Mouse (Mus musculus): ENCODE data around the gene Rasgef1c. TPM values are rescaled to one million over a fixed set of nuclear protein-coding genes. Genes with fewer than 3 reads are reported as not detected.
A peak's percentile ranks its signal among the peaks of the same experiment; 100 is the strongest.

Rasgef1c gene
- total and polyA plus RNA-seq, 2 experiments from 2014 or later: 30.8 to 36.1 TPM

GRCm38 (mm10) chr11:49872779-49873178 is 28.9 kb upstream of the Rasgef1c start:
- Histone ChIP-seq H3K4me2 (ENCODE audit: low read depth) (no peak overlapping the region), H3K27me3 (ENCODE audit: insufficient read depth, low read length) (no peaks in the 10 kb centered on the region), H3K4me3 (ENCODE audit: low read depth, low read length) (no peak overlapping the region), H3K27ac (ENCODE audit: low read depth, low read length) (no peak overlapping the region), H3K9ac (no peak overlapping the region), H3K9me3 (ENCODE audit: low read length) (no peaks in the 10 kb centered on the region), H3K36me3 (ENCODE audit: insufficient read depth) (peaks cover 46% of the 10 kb centered on the region), H3K4me1 (ENCODE audit: insufficient read depth) (no peaks in the 10 kb centered on the region)
- no peak for DNase-seq
- WGBS: 94% methylated on average over 6 of the region's 6 CpGs
- ATAC-seq: no peak
- no peak for TF ChIP-seq CTCF (IDR thresholded peaks at IDR 0.05; ENCODE audit: low read depth)

DNA sequence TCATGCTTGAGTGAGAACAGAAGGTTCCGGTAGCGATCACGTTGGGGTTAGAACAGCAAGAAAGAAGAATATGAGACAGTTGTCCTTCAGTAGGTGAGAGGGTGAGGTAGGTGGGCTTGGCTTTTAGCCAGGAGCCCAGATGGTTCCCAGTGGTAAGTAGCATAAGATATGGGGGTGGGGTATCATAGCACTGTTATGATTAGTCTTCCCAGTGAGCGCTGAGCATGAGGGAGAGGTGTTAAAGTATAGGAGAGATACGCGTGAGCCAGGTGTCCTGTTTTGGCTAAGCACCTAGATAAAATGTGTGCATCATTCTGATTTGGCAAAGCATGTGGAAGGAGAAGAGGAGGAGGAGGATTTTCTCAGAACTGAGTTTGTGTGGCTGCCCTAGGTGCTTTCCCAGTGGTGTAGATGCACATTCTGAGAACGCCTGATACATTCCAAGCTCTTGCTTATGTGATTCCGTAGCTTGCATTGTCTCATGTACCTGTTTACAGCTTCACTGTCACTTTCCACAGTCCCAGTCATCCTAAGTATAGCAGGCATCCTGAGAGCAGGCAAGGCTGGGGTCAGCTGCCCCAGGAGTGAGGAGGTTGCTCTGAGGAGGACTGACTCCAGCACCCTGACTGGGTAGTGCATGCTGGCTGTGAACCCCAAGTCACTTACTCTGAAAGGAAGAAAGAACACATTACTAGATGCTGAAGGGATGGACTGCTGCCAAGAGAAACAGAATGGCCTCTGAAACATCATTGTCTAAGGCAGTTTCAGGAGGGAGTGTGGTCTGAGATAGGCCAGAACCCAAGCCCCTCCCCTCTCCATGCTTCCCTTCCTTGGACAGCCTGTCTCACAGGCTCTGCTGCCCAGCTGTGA is 24.5 kb upstream of the Rasgef1c start:
- Histone ChIP-seq H3K9me3 (ENCODE audit: low read length) (no peaks in the 10 kb centered on the region), H3K27me3 (ENCODE audit: insufficient read depth, low read length) (no peaks in the 10 kb centered on the region), H3K36me3 (ENCODE audit: insufficient read depth) (peaks cover 52% of the 10 kb centered on the region), H3K27ac (ENCODE audit: low read depth, low read length) (no peak overlapping the region), H3K4me2 (ENCODE audit: low read depth) (no peak overlapping the region), H3K9ac (no peak overlapping the region), H3K4me3 (ENCODE audit: low read depth, low read length) (no peak overlapping the region), H3K4me1 (ENCODE audit: insufficient read depth) (no peaks in the 10 kb centered on the region)
- DNase-seq: peak; percentile 18
- ATAC-seq: no peak
- WGBS: 64% methylated on average over 8 of the region's 8 CpGs
- no peak for TF ChIP-seq CTCF (IDR thresholded peaks at IDR 0.05; ENCODE audit: low read depth)

DNA sequence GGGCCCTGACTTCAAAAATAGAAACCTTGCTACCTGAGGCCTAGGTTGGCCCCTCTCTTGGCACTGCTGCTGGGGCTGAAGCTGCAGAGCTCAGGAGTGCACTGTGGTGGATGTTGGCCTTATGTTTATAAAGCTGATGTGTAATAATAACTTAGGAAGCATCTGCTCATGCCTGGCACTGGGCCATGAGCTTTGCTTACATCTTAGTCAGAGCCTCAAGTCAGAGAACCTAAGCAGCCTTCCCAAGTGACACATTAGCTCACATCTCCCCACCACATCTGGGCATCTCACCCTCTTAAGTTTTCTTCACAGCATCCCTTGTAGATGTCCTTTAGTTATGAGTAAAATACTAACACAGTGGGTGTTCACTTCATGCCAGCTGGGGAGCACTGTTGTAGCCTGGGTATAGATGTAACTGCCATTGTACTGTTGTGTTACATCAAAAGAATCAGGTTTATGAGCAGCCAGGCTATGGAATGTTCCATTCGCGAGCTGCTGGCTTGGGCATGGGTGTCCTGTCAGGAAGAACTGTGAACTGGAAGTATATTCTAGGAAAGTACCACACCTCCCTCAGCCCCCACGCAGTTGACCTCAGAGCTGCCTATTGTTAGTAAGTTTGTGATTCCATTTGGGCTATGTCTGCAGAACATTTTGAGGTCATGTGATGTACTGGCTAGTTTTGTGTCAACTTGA is 21.5 kb upstream of the Rasgef1c start:
- no peak for ATAC-seq
- peaks cover 53% of the 10 kb centered on the region for H3K36me3 ChIP-seq (ENCODE audit: insufficient read depth)
- H3K27ac ChIP-seq (ENCODE audit: low read depth, low read length): no peak overlapping the region
- H3K27me3 ChIP-seq (ENCODE audit: insufficient read depth, low read length): no peaks in the 10 kb centered on the region
- H3K4me3 ChIP-seq (ENCODE audit: low read depth, low read length): no peak overlapping the region
- no peak for TF ChIP-seq CTCF (IDR thresholded peaks at IDR 0.05; ENCODE audit: low read depth)
- DNase-seq: no peak
- H3K9me3 ChIP-seq (ENCODE audit: low read length): no peaks in the 10 kb centered on the region
- 90% methylated on average over 3 of the region's 3 CpGs for WGBS
- H3K9ac ChIP-seq: no peak overlapping the region
- H3K4me1 ChIP-seq (ENCODE audit: insufficient read depth): no peaks in the 10 kb centered on the region
- no peak overlapping the region for H3K4me2 ChIP-seq (ENCODE audit: low read depth)

- DNase-seq (no peak), ATAC-seq (no peak)
These were observed 18.2 kb upstream of the Rasgef1c start for GRCm38 (mm10) chr11:49883394-49883793.

GRCm38 (mm10) chr11:49888469-49888868 is 13.2 kb upstream of the Rasgef1c start:
- no peak for TF ChIP-seq CTCF (IDR thresholded peaks at IDR 0.05; ENCODE audit: low read depth)
- Histone ChIP-seq H3K4me2 (ENCODE audit: low read depth) (no peak overlapping the region), H3K27ac (ENCODE audit: low read depth, low read length) (no peak overlapping the region), H3K27me3 (ENCODE audit: insufficient read depth, low read length) (no peaks in the 10 kb centered on the region), H3K9ac (no peak overlapping the region), H3K4me3 (ENCODE audit: low read depth, low read length) (no peak overlapping the region), H3K4me1 (ENCODE audit: insufficient read depth) (no peaks in the 10 kb centered on the region), H3K36me3 (ENCODE audit: insufficient read depth) (peaks cover 36% of the 10 kb centered on the region), H3K9me3 (ENCODE audit: low read length) (no peaks in the 10 kb centered on the region)
- DNase-seq (no peak), ATAC-seq (no peak)
- WGBS: 86% methylated on average over 5 of the region's 5 CpGs

More at GRCm38 (mm10) chr11:49883394-49883793, 18.2 kb upstream of the Rasgef1c start:
- Histone ChIP-seq H3K9me3 (ENCODE audit: low read length) (no peaks in the 10 kb centered on the region), H3K4me1 (ENCODE audit: insufficient read depth) (no peaks in the 10 kb centered on the region), H3K27me3 (ENCODE audit: insufficient read depth, low read length) (no peaks in the 10 kb centered on the region), H3K4me3 (ENCODE audit: low read depth, low read length) (no peak overlapping the region), H3K36me3 (ENCODE audit: insufficient read depth) (peaks cover 60% of the 10 kb centered on the region), H3K4me2 (ENCODE audit: low read depth) (no peak overlapping the region), H3K27ac (ENCODE audit: low read depth, low read length) (no peak overlapping the region), H3K9ac (no peak overlapping the region)
- 97% methylated on average over 3 of the region's 3 CpGs for WGBS
- no peak for TF ChIP-seq CTCF (IDR thresholded peaks at IDR 0.05; ENCODE audit: low read depth)

- Histone ChIP-seq H3K9ac (no peak overlapping the region), H3K36me3 (ENCODE audit: insufficient read depth) (peaks cover 12% of the 10 kb centered on the region; the same call in 1 of the 2 replicates), H3K9me3 (ENCODE audit: low read length) (no peaks in the 10 kb centered on the region), H3K27ac (ENCODE audit: low read depth, low read length) (no peak overlapping the region), H3K4me3 (ENCODE audit: low read depth, low read length) (no peak overlapping the region), H3K4me1 (ENCODE audit: insufficient read depth) (no peaks in the 10 kb centered on the region), H3K27me3 (ENCODE audit: insufficient read depth, low read length) (no peaks in the 10 kb centered on the region), H3K4me2 (ENCODE audit: low read depth) (no peak overlapping the region)
- no peak for ATAC-seq
- WGBS: 87% methylated on average over 5 of the region's 5 CpGs
- DNase-seq: no peak
- TF ChIP-seq CTCF (IDR thresholded peaks at IDR 0.05; ENCODE audit: low read depth): no peak
These were observed 9.6 kb upstream of the Rasgef1c start for GRCm38 (mm10) chr11:49891993-49892392.

DNA sequence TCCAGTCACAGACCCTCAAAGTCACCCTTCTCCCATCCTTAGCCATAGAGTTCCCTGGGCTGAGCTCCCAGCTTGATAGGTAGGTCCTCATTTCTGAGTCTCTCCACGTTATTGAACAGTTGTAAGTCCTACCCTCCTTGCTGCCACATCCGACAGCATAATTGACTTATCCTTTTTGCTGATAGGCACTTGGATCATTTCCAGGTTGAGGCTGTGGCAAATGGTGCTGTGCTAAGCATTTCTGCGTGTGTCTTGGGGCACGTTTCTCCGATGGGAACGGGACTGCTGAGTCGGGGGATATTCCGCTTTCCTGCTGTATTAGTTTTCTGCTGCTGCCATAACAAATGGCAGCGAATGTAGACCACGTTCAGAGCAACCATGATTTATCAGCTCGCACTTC is 7.8 kb upstream of the Rasgef1c start:
- H3K27ac ChIP-seq (ENCODE audit: low read depth, low read length): no peak overlapping the region
- H3K4me3 ChIP-seq (ENCODE audit: low read depth, low read length): no peak overlapping the region
- no peaks in the 10 kb centered on the region for H3K9me3 ChIP-seq (ENCODE audit: low read length)
- no peak overlapping the region for H3K4me2 ChIP-seq (ENCODE audit: low read depth)
- peak; percentile 24 for DNase-seq
- H3K36me3 ChIP-seq (ENCODE audit: insufficient read depth): peaks cover 6% of the 10 kb centered on the region; the same call in 1 of the 2 replicates
- H3K27me3 ChIP-seq (ENCODE audit: insufficient read depth, low read length): no peaks in the 10 kb centered on the region
- no peak overlapping the region for H3K9ac ChIP-seq
- no peak for TF ChIP-seq CTCF (IDR thresholded peaks at IDR 0.05; ENCODE audit: low read depth)
- no peaks in the 10 kb centered on the region for H3K4me1 ChIP-seq (ENCODE audit: insufficient read depth)
- WGBS: 58% methylated on average over 11 of the region's 11 CpGs
- ATAC-seq: peak; percentile 42; the same call in 1 of the 2 replicates

Data from forebrain, postnatal 0 days (tissue).